Mouse (Mus musculus) heart, postnatal 0 days (tissue): ENCODE results near the gene Hopx. TPM values are rescaled to one million over a fixed set of nuclear protein-coding genes. Genes with fewer than 3 reads are reported as not detected.

Source experiments
- ATAC-seq: fragments of 200-750 bp; cut with Nextera tagmentation; 2 replicates; pipeline ENCODE4 v1.8.0; 2017; ENCODE audit warnings: low read depth, moderate number of reproducible peaks, moderate library complexity; ENCODE audit not compliant: insufficient read depth
- DNase-seq: peaks from one replicate; pipeline ENCODE4 v3.0.0-alpha.2; 2016; ENCODE audit warnings: low spot score
- H3K27ac ChIP-seq: fragments of 300-500 bp; sonication (generic); 2 replicates; pipeline ENCODE4 v1.5.1; 2014; ENCODE audit warnings: low read depth, mild to moderate bottlenecking
- H3K27me3 ChIP-seq: fragments of 300-500 bp; sonication (generic); 2 replicates; pipeline ENCODE4 v1.6.1; 2014; ENCODE audit warnings: low read length, mixed read lengths; ENCODE audit not compliant: control insufficient read depth, insufficient read depth
- H3K36me3 ChIP-seq: fragments of 300-500 bp; sonication (generic); replicated peaks from 2 replicates; pipeline ENCODE4 v1.6.1; 2014; ENCODE audit warnings: low read length, mixed read lengths; ENCODE audit not compliant: control insufficient read depth, insufficient read depth
- H3K4me1 ChIP-seq: fragments of 300-500 bp; sonication (generic); 2 replicates; pipeline ENCODE4 v1.6.1; 2014; ENCODE audit warnings: antibody characterized with exemption; ENCODE audit not compliant: control insufficient read depth, insufficient read depth
- H3K4me2 ChIP-seq: fragments of 300-500 bp; sonication (generic); 2 replicates; pipeline ENCODE4 v1.6.1; 2014; ENCODE audit warnings: low read depth, mild to moderate bottlenecking, low read length, moderate library complexity
- H3K4me3 ChIP-seq: fragments of 300-500 bp; sonication (generic); 2 replicates; pipeline ENCODE4 v1.5.1; 2014; ENCODE audit warnings: low read depth, low read length
- H3K9ac ChIP-seq: fragments of 300-500 bp; sonication (generic); replicated peaks from 2 replicates; pipeline ENCODE4 v1.6.1; 2014; ENCODE audit warnings: low read depth, low read length, mixed read lengths
- H3K9me3 ChIP-seq: fragments of 300-500 bp; sonication (generic); replicated peaks from 2 replicates; pipeline ENCODE4 v1.6.1; 2016; ENCODE audit warnings: low read length; ENCODE audit not compliant: control insufficient read depth
- CTCF ChIP-seq: IDR thresholded peaks from 2 replicates; pipeline ENCODE4 v1.5.1; 2016; ENCODE audit warnings: antibody characterized with exemption, control low read depth, low read depth
- EP300 ChIP-seq: IDR thresholded peaks from 2 replicates; pipeline ENCODE4 v1.6.1; 2016; ENCODE audit warnings: antibody characterized with exemption, low read depth
- WGBS: fragments of 180-500 bp; shearing (Covaris S2); extraction: QIAGEN DNeasy Blood & Tissue Kit; methylation state at CpG from one replicate; pipeline ENCODE4 v1.1.7; 2014; 5-methylcytosine and 5-hydroxymethylcytosine counted together
- polyA plus RNA-seq: library from polyadenylated mRNA; unstranded; fragments of >200 nt; fragmentation: Nextera tagmentation; extraction: Ambion mirVana; gene quantifications from 2 replicates; pipeline ENCODE4 v1.2.1, GENCODE M21; 2015
- total RNA-seq: library from RNA; depleted of rRNA; stranded (reverse); fragments of >200 nt; gene quantifications from 2 replicates; pipeline ENCODE4 v1.2.3, GENCODE M21; 2014; ENCODE audit warnings: low replicate concordance; rRNA removed

Hopx gene
- total RNA-seq (510 and 558 TPM in 2 replicates), polyA plus RNA-seq (41.0 and 42.6 TPM in 2 replicates)

DNA sequence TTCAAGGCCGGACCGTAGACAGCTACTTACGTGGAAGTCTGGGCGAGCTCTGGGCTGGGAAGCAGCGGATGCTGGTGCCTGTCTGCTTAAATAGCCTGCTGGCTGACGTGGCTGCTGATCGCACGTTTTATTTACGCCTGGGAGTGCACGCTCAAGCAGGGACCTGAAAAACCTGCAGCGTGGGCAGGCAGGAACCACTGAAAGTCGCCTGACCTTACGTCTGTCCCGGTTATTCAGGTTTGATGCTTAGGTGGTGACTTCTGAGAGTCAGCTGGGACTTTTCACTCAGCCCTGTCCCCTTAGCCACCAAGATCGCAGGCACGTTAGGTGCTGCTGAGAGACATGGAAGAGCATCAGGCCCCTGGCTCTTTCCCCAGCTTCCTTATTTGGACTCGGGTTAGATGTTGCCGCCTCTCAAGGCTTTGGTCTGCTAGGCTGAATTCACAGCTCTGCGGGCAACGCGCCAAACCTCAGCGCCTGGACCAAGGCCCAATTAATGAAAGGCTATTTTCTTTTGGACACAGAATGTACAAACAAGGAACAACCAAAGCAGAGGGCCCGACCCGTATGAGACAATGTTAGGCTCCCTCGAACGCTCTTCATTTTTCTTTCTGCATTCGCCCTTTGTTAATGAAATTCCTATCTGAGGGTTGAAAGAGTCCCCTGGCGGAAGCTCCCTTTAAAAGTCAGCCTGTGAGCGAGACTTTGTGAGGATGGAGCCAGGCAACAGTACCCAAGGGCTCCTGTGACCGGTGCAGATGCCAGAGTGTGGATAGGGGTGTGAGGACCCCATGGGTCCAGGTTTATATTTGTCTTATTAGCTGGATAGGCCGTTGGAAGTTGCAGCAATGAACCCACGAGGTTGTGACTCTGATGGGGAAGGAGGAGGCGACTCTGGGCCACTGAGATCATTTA lies at the start of gene Hopx:
Hopx (minus strand) TSS at position 305 of the 915 bp plus-strand sequence.
- no peaks in the 10 kb centered on the region for H3K9me3 ChIP-seq
- H3K36me3 ChIP-seq, result no peaks in the 10 kb centered on the region
- WGBS, result 13% methylated on average over 33 of the region's 33 CpGs
- H3K27ac ChIP-seq, result peak within 1 kb of the TSS; percentile 85
- peak within 1 kb of the TSS; percentile 54 for H3K4me3 ChIP-seq
- DNase-seq (peak; percentile 86), ATAC-seq (peak; percentile 83)
- TF ChIP-seq CTCF (no peak; the same call in 1 of the 2 replicates), EP300 (no peak)
- peak within 1 kb of the TSS; percentile 57 for H3K9ac ChIP-seq
- H3K4me2 ChIP-seq, result peak within 1 kb of the TSS; percentile 67
- peaks cover 17% of the 10 kb centered on the region for H3K4me1 ChIP-seq
- no peaks in the 10 kb centered on the region for H3K27me3 ChIP-seq

DNA sequence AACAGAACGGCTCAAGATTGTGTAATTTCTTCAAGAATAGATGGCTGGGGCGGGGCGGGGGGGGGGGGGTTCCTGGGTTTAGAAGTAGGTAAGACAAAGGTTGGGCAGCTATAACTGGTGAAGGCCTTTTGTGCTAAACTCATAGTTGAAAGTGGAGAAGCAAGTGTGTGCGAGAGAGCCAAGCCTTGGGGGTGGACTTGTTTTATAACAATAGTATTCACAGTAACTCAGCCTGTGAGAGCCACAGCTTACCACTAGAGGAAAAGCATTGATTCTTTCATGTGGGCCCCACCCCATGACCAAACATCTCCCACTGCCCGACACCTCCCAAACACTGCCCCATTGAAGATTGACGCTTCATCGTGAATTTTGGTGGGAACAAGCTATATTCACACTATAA lies 48.7 kb upstream of the Hopx start:
- Histone ChIP-seq H3K4me3 (no peak overlapping the region), H3K9me3 (no peaks in the 10 kb centered on the region), H3K27me3 (no peaks in the 10 kb centered on the region), H3K36me3 (no peaks in the 10 kb centered on the region), H3K27ac (no peak overlapping the region), H3K4me1 (0 out of 2 replicates have a peak, but pooled peaks cover 3% of the 10 kb centered on the region), H3K4me2 (no peak overlapping the region), H3K9ac (no peak overlapping the region)
- no peak for TF ChIP-seq CTCF
- no peak for TF ChIP-seq EP300
- ATAC-seq, result no peak
- 88% methylated on average over 7 of the region's 7 CpGs for WGBS
- no peak for DNase-seq

GRCm38 (mm10) chr5:77162566-77162965 lies 47.6 kb upstream of the Hopx start:
- ATAC-seq, result no peak
- Histone ChIP-seq H3K27me3 (no peaks in the 10 kb centered on the region), H3K9ac (no peak overlapping the region), H3K36me3 (no peaks in the 10 kb centered on the region), H3K27ac (no peak overlapping the region), H3K4me1 (0 out of 2 replicates have a peak, but pooled peaks cover 3% of the 10 kb centered on the region), H3K4me2 (no peak overlapping the region), H3K4me3 (no peak overlapping the region), H3K9me3 (no peaks in the 10 kb centered on the region)
- TF ChIP-seq EP300 (no peak), CTCF (peak; percentile 13; the same call in 1 of the 2 replicates)
- no peak for DNase-seq
- 92% methylated on average over 3 of the region's 3 CpGs for WGBS

- H3K4me1 ChIP-seq, result 0 out of 2 replicates have a peak, but pooled peaks cover 7% of the 10 kb centered on the region
- TF ChIP-seq CTCF (no peak), EP300 (no peak)
- peak overlapping the region; percentile 12; the same call in 1 of the 2 replicates for H3K27ac ChIP-seq
- H3K4me3 ChIP-seq, result no peak overlapping the region
- no peak overlapping the region for H3K9ac ChIP-seq
- ATAC-seq, result no peak
- no peaks in the 10 kb centered on the region for H3K27me3 ChIP-seq
- no peaks in the 10 kb centered on the region for H3K36me3 ChIP-seq
- 64% methylated on average over 14 of the region's 14 CpGs for WGBS
- peak overlapping the region; percentile 2; the same call in 1 of the 2 replicates for H3K4me2 ChIP-seq
- DNase-seq, result no peak
- H3K9me3 ChIP-seq, result no peaks in the 10 kb centered on the region
These were observed 43.0 kb upstream of the Hopx start for GRCm38 (mm10) chr5:77157777-77158540.

DNA sequence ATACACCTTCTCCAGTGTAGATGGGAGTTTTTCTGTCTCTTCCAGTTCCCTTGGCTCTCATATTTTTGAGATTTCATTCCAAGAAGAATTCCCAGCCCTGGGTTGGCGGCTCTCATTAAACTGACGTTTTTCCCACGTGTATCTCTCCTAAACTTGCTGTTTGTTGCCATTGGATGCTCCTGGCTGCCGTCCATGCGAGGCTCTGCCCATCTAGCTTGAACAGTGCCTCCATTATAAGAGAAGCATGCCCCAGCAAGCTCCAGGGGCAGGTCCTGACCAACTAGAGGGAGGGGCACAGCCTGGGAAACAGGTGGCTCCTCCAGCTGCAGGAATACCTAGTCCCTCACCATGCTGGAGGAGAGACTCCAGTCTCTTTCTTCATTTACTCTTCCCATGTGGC lies 42.0 kb upstream of the Hopx start:
- Histone ChIP-seq H3K9me3 (no peaks in the 10 kb centered on the region), H3K9ac (no peak overlapping the region), H3K27me3 (no peaks in the 10 kb centered on the region), H3K27ac (no peak overlapping the region), H3K4me2 (no peak overlapping the region), H3K36me3 (no peaks in the 10 kb centered on the region), H3K4me3 (no peak overlapping the region), H3K4me1 (0 out of 2 replicates have a peak, but pooled peaks cover 7% of the 10 kb centered on the region)
- ATAC-seq, result no peak
- WGBS, result 76% methylated on average over 5 of the region's 5 CpGs
- DNase-seq, result no peak
- TF ChIP-seq CTCF, result no peak
- TF ChIP-seq EP300, result no peak
